Mouse (Mus musculus) C2C12 (cell line): ENCODE results near the gene Zfp39. TPM values are rescaled to one million over a fixed set of nuclear protein-coding genes. Genes with fewer than 3 reads are reported as not detected.

Source experiments
- polyA plus RNA-seq: library from polyadenylated mRNA; unstranded; fragments of >200 nt; fragmentation: generic; extraction: Trizol; gene quantifications from one replicate; pipeline ENCODE4 v1.2.1, GENCODE M21; 2012; ENCODE audit warnings: missing spikeins

Gene Zfp39
- polyA plus RNA-seq, 1 experiment = 0.64 TPM

Other genes starting within 250 kb of the Zfp39 start
- gene Olfr322, start 245.4 kb downstream of the Zfp39 start, polyA plus RNA-seq = not detected
- not detected for gene Olfr320, start 223.1 kb downstream of the Zfp39 start, polyA plus RNA-seq
- gene Olfr319, start 205.1 kb downstream of the Zfp39 start, polyA plus RNA-seq = not detected
- not detected for gene Olfr318, start 180.2 kb downstream of the Zfp39 start, polyA plus RNA-seq
- gene Olfr317, start 165.0 kb downstream of the Zfp39 start, polyA plus RNA-seq = not detected
- gene Olfr316, start 151.5 kb downstream of the Zfp39 start, polyA plus RNA-seq = not detected
- gene Olfr315, start 131.0 kb downstream of the Zfp39 start, polyA plus RNA-seq = not detected
- not detected for gene Olfr314, start 121.3 kb downstream of the Zfp39 start, polyA plus RNA-seq
- not detected for gene Fam183b, start 102.3 kb downstream of the Zfp39 start, polyA plus RNA-seq
- gene Olfr313, start 89.2 kb downstream of the Zfp39 start, polyA plus RNA-seq = not detected
- gene Olfr312, start 75.0 kb downstream of the Zfp39 start, polyA plus RNA-seq = not detected
- gene Olfr311, start 65.0 kb downstream of the Zfp39 start, polyA plus RNA-seq = not detected
- gene Gm12258, start 57.1 kb downstream of the Zfp39 start, polyA plus RNA-seq = 0.32 TPM
- 2.2 TPM for gene 2810021J22Rik, start 37.0 kb downstream of the Zfp39 start, polyA plus RNA-seq
- gene Btnl10, start 13.7 kb upstream of the Zfp39 start, polyA plus RNA-seq = not detected
- gene Rnf187, start 34.7 kb upstream of the Zfp39 start, polyA plus RNA-seq = 245 TPM
- gene Hist3h2ba, start 44.7 kb upstream of the Zfp39 start, polyA plus RNA-seq = 1.6 TPM
- gene Hist3h2a, start 50.5 kb upstream of the Zfp39 start, polyA plus RNA-seq = 11.4 TPM
- gene Trim17, start 50.5 kb upstream of the Zfp39 start, polyA plus RNA-seq = 0.22 TPM
- 15.1 TPM for gene Trim11, start 73.9 kb upstream of the Zfp39 start, polyA plus RNA-seq
- gene Obscn, start 232.2 kb upstream of the Zfp39 start, polyA plus RNA-seq = 0.02 TPM